Mouse (Mus musculus) bone marrow macrophage, adult 2 months (primary cell): ENCODE measurements around the gene Tent4a. TPM values are rescaled to one million over a fixed set of nuclear protein-coding genes. Genes with fewer than 3 reads are reported as not detected.
"Not testable (repeated sequence)": the region's sequence is repeated elsewhere in the genome, so short reads cannot be mapped to it uniquely, and the experiment has no call there.

Source experiments
- H3K27ac ChIP-seq: 2 replicates; pipeline ENCODE4 v1.5.1; 2012; ENCODE audit warnings: low read depth, low read length; ENCODE audit not compliant: insufficient read depth
- H3K4me1 ChIP-seq: 2 replicates; pipeline ENCODE4 v1.6.1; 2012; ENCODE audit warnings: low read length; ENCODE audit not compliant: control insufficient read depth, insufficient read depth
- H3K4me3 ChIP-seq: 2 replicates; pipeline ENCODE4 v1.5.1; 2012; ENCODE audit warnings: mild to moderate bottlenecking, low read length, moderate library complexity; ENCODE audit not compliant: insufficient read depth
- CTCF ChIP-seq: IDR thresholded peaks from 2 replicates; pipeline ENCODE4 v1.5.1; 2012; ENCODE audit warnings: low read depth, mild to moderate bottlenecking, low read length, moderate library complexity
- POLR2A ChIP-seq: IDR thresholded peaks from 2 replicates; pipeline ENCODE4 v1.6.1; 2012; ENCODE audit warnings: mild to moderate bottlenecking, low read depth, low read length, borderline replicate concordance
- polyA plus RNA-seq: library from polyadenylated mRNA; stranded (reverse); fragments of >200 nt; gene quantifications from 2 replicates; pipeline ENCODE4 v1.2.4, GENCODE M21; 2012; ENCODE audit not compliant: missing spikeins, insufficient read depth, insufficient read length

The Tent4a gene
- polyA plus RNA-seq = 12.7 and 15.0 TPM in 2 replicates

- H3K4me3 ChIP-seq = peak within 1 kb of the TSS; percentile 96
- peaks cover 28% of the 10 kb centered on the region for H3K4me1 ChIP-seq
- no peak for TF ChIP-seq POLR2A
- no peak for TF ChIP-seq CTCF
- H3K27ac ChIP-seq = peak within 1 kb of the TSS; percentile 76
Observed at GRCm38 (mm10) chr13:69534334-69534653, at the start of gene Tent4a. Gene Tent4a (minus strand): TSS chr13:69534617.

DNA sequence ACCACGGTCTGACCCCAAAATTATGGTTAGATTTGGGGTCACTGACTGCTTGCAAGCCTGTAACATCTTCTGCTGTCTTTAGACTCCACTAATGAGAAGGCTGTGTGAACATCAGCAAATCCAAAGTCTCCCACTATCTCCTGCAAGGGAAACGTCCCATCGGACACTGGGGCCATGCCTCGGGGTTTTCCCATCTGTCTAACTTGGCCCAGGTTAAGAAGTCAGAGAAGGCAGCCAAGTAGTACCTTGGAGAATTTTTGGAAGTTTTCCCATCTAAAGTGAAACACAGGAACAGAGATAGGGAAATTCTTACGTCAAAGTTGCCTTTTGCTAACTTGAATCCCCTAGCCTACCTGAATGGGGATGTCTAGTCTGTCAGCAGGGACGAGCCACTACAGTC, 49.2 kb upstream of the Tent4a start:
- Histone ChIP-seq H3K27ac (no peak overlapping the region), H3K4me3 (no peak overlapping the region), H3K4me1 (0 out of 2 replicates have a peak, but pooled peaks cover 2% of the 10 kb centered on the region)
- TF ChIP-seq POLR2A (no peak), CTCF (no peak)

GRCm38 (mm10) chr13:69582411-69582810, 48.0 kb upstream of the Tent4a start:
- Histone ChIP-seq H3K27ac (no peak overlapping the region), H3K4me1 (0 out of 2 replicates have a peak, but pooled peaks cover 2% of the 10 kb centered on the region)
- TF ChIP-seq CTCF = no peak
- TF ChIP-seq POLR2A = no peak

DNA sequence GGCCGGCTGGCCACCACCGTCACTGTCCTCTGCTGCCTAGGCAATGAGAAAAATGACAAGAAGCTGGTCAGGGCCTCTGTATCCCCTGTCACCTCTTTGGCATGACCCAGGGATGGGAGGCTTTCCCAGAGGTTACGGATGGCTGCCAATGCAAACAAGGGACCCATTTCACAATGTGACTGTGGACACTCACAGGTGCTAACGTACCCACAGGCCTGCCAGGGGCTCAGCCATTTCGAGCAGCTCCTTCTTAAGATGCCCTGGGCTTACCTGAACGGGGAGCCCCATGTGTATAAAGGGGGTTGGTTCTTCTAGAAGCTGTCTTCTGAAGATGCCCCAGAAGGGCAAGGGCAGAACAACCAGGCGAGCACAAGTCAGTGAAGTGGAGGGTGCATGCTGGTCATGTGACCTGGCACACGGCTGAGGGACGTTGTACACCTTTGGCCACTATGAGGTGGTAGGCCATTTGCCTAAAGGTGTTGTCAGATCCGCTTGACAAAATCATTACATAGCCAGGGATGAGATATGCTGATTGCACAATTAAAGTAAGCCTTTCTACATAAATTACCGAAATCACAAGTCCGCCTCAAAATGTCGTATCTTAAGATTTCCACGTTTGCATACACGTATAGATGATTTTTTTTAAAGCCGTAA, 42.9 kb upstream of the Tent4a start:
- no peak overlapping the region for H3K4me3 ChIP-seq
- no peaks in the 10 kb centered on the region for H3K4me1 ChIP-seq
- no peak for TF ChIP-seq POLR2A
- TF ChIP-seq CTCF = no peak
- no peak overlapping the region for H3K27ac ChIP-seq

More at GRCm38 (mm10) chr13:69582411-69582810, 48.0 kb upstream of the Tent4a start:
- H3K4me3 ChIP-seq = no peak overlapping the region

DNA sequence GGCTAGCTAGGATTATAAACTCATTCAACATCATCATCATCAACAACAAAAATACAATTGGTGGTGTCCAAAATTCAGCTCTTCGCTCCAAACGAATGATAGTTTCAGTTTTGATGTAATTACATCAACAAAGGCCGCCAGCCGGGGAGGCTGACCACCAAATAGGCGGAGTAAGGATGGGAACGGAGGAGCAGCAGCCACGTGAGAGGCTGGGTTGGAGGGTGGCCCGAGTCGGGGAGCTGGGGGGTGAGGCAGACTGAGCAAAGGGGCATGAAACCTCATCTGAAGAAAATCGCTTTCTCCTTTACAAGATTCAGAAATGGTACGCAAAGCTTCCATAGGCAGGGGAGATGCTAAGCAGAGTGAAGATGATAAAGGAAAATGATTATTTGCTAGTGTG, 42.3 kb upstream of the Tent4a start:
- H3K27ac ChIP-seq = no peak overlapping the region

GRCm38 (mm10) chr13:69572594-69572993, 38.2 kb upstream of the Tent4a start:
- Histone ChIP-seq H3K27ac (no peak overlapping the region), H3K4me1 (no peaks in the 10 kb centered on the region), H3K4me3 (no peak overlapping the region)
- TF ChIP-seq CTCF = no peak
- no peak for TF ChIP-seq POLR2A

More for the DNA sequence above, 42.3 kb upstream of the Tent4a start:
- TF ChIP-seq CTCF = no peak
- no peak for TF ChIP-seq POLR2A
- Histone ChIP-seq H3K4me3 (no peak overlapping the region), H3K4me1 (no peaks in the 10 kb centered on the region)

- TF ChIP-seq CTCF (no peak), POLR2A (no peak)
- no peak overlapping the region for H3K27ac ChIP-seq
- no peak overlapping the region for H3K4me3 ChIP-seq
- no peaks in the 10 kb centered on the region for H3K4me1 ChIP-seq
Observed at GRCm38 (mm10) chr13:69569201-69569600, 34.8 kb upstream of the Tent4a start.

- H3K4me1 ChIP-seq, H3K4me3 ChIP-seq, H3K27ac ChIP-seq: not testable (repeated sequence)
Observed at GRCm38 (mm10) chr13:69565401-69565800, 31.0 kb upstream of the Tent4a start.

GRCm38 (mm10) chr13:69564573-69564972, 30.2 kb upstream of the Tent4a start:
- no peak overlapping the region for H3K4me3 ChIP-seq
- no peak for TF ChIP-seq POLR2A
- TF ChIP-seq CTCF = no peak
- H3K4me1 ChIP-seq = no peaks in the 10 kb centered on the region
- no peak overlapping the region for H3K27ac ChIP-seq

- H3K4me1 ChIP-seq = no peaks in the 10 kb centered on the region
- H3K4me3 ChIP-seq = no peak overlapping the region
- no peak overlapping the region for H3K27ac ChIP-seq
- TF ChIP-seq POLR2A (no peak), CTCF (no peak)
Observed at GRCm38 (mm10) chr13:69563905-69564304, 29.5 kb upstream of the Tent4a start.
